Mouse (Mus musculus): Measurements from ENCODE around the gene Cntn5.

- TF ChIP-seq CTCF (IDR thresholded peaks at IDR 0.05; ENCODE audit: low read depth, low read length) (no peak), POLR2A (IDR thresholded peaks at IDR 0.05; ENCODE audit: borderline replicate concordance, low read depth, low read length) (no peak)
These were observed 563.8 kb downstream of the Cntn5 start for GRCm38 (mm10) chr9:10340751-10341150.

Measured in bone marrow macrophage, adult 2 months (primary cell).